Mouse (Mus musculus) intestine, postnatal 0 days (tissue): ENCODE results near the gene Hist1h2be. TPM values are rescaled to one million over a fixed set of nuclear protein-coding genes. Genes with fewer than 3 reads are reported as not detected.
"Not testable (repeated sequence)": the region's sequence is repeated elsewhere in the genome, so short reads cannot be mapped to it uniquely, and the experiment has no call there.

ENCODE experiments used
- ATAC-seq: fragments of 200-750 bp; cut with Nextera tagmentation; 2 replicates; pipeline ENCODE4 v1.8.0; 2017; ENCODE audit warnings: mild to moderate bottlenecking, moderate TSS enrichment, moderate library complexity
- H3K27ac ChIP-seq: fragments of 300-500 bp; sonication (generic); 2 replicates; pipeline ENCODE4 v1.5.1; 2014; ENCODE audit warnings: mild to moderate bottlenecking, low read depth, low read length, moderate library complexity
- H3K27me3 ChIP-seq: fragments of 300-500 bp; sonication (generic); replicated peaks from 2 replicates; pipeline ENCODE4 v1.6.1; 2014; ENCODE audit warnings: low read length, mixed read lengths; ENCODE audit not compliant: control insufficient read depth, insufficient read depth
- H3K36me3 ChIP-seq: fragments of 300-500 bp; sonication (generic); 2 replicates; pipeline ENCODE4 v1.6.1; 2014; ENCODE audit warnings: mild to moderate bottlenecking, moderate library complexity; ENCODE audit not compliant: control insufficient read depth, insufficient read depth
- H3K4me1 ChIP-seq: fragments of 300-500 bp; sonication (generic); replicated peaks from 2 replicates; pipeline ENCODE4 v1.6.1; 2014; ENCODE audit warnings: antibody characterized with exemption, low read length, mixed read lengths; ENCODE audit not compliant: control insufficient read depth, insufficient read depth
- H3K4me2 ChIP-seq: fragments of 300-500 bp; sonication (generic); replicated peaks from 2 replicates; pipeline ENCODE4 v1.6.1; 2014; ENCODE audit warnings: low read depth, mild to moderate bottlenecking, moderate library complexity
- H3K4me3 ChIP-seq: fragments of 300-500 bp; sonication (generic); 2 replicates; pipeline ENCODE4 v1.5.1; 2014; ENCODE audit warnings: low read depth, low read length
- H3K9ac ChIP-seq: fragments of 300-500 bp; sonication (generic); 2 replicates; pipeline ENCODE4 v1.6.1; 2014; ENCODE audit warnings: mild to moderate bottlenecking, low read depth, low read length
- H3K9me3 ChIP-seq: fragments of 300-500 bp; sonication (generic); 2 replicates; pipeline ENCODE4 v1.6.1; 2016; ENCODE audit warnings: mixed run types; ENCODE audit not compliant: control insufficient read depth
- CTCF ChIP-seq: sonication (generic); IDR thresholded peaks from 2 replicates; pipeline ENCODE4 v1.5.1; 2016; ENCODE audit warnings: low read depth, mild to moderate bottlenecking, control low read depth, antibody characterized with exemption, moderate library complexity
- WGBS: fragments of 180-500 bp; shearing (Covaris S2); extraction: QIAGEN DNeasy Blood & Tissue Kit; methylation state at CpG from one replicate; pipeline ENCODE4 v1.1.7; 2014; 5-methylcytosine and 5-hydroxymethylcytosine counted together
- polyA plus RNA-seq: library from polyadenylated mRNA; unstranded; fragments of >200 nt; fragmentation: Nextera tagmentation; extraction: Ambion mirVana; gene quantifications from 2 replicates; pipeline ENCODE4 v1.2.1, GENCODE M21; 2015

The Hist1h2be gene
- polyA plus RNA-seq, 1 experiment from 2014 or later: 0.46 TPM

GRCm38 (mm10) chr13:23572218-23573033, 48.5 kb downstream of the Hist1h2be start:
- Histone ChIP-seq H3K27ac (0 out of 2 replicates have a peak overlapping the region, but pooled peaks have one; percentile 65), H3K9ac (peak overlapping the region; percentile 41), H3K9me3 (no peaks in the 10 kb centered on the region), H3K36me3 (no peaks in the 10 kb centered on the region), H3K4me1 (peaks cover 9% of the 10 kb centered on the region; the same call in 1 of the 2 replicates), H3K4me3 (peak overlapping the region; percentile 35), H3K27me3 (no peaks in the 10 kb centered on the region), H3K4me2 (peak overlapping the region; percentile 69)
- TF ChIP-seq CTCF: no peak
- WGBS: 25% methylated on average over 2 of the region's 2 CpGs
- no peak for ATAC-seq

DNA sequence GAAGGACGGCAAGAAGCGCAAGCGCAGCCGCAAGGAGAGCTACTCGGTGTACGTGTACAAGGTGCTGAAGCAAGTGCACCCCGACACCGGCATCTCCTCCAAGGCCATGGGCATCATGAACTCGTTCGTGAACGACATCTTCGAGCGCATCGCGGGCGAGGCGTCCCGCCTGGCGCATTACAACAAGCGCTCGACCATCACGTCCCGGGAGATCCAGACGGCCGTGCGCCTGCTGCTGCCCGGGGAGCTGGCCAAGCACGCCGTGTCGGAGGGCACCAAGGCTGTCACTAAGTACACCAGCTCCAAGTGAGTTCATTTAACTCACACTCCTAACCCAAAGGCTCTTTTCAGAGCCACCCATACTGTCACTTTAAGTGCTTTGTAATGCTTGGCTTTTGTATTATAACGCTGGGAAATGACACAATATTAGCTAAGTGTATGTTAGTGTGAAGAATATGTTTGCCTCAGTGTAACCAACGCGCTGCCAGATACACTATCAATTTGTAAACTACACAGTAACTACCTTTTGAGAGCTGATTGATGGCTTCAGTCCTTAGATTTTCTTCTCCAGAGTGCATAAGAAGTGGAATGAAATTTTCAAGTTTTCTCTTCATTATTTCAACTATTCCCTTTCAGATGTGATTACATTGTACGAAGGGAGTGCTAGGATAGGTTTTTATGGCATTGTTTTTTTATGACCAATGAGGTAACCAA, 49.3 kb downstream of the Hist1h2be start:
- peak overlapping the region; percentile 35 for H3K4me3 ChIP-seq
- not testable (repeated sequence) for H3K4me1 ChIP-seq, H3K36me3 ChIP-seq, H3K27me3 ChIP-seq, H3K9me3 ChIP-seq, ATAC-seq
- peak overlapping the region; percentile 41 for H3K9ac ChIP-seq
- H3K4me2 ChIP-seq: peak overlapping the region; percentile 69
- 0% methylated on average over 11 of the region's 34 CpGs for WGBS
- peak overlapping the region; percentile 84 for H3K27ac ChIP-seq

DNA sequence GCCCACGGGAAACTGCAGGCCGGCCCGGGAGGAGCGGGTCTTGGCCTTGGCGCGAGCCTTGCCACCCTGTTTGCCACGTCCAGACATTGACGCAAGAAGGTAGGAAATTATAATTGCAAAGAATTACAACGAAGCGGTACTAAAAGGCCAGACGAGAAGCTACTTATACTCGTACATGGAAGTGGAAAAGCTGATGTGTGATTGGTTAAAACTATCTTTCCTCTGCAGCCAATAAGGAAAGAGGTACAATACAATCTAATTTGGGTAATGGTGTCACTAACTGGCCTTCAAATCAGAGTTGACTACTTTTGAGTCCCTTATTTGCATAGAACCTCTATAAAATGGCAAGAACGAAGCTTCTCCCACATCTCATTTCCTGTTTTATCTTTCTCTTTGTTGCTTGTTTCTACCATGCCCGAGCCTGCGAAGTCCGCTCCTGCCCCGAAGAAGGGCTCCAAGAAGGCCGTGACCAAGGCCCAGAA, 49.9 kb downstream of the Hist1h2be start, which contains the start of the genes Hist1h2ae and Hist1h2bg:
TSS of gene Hist1h2ae (minus strand) at position 199 of the 482 bp plus-strand sequence.
TSS of gene Hist1h2bg (plus strand) at position 375 of the 482 bp plus-strand sequence.
- no peak; the same call in 1 of the 2 replicates for TF ChIP-seq CTCF
- no peaks in the 10 kb centered on the region for H3K9me3 ChIP-seq
- H3K27me3 ChIP-seq: no peaks in the 10 kb centered on the region
- 0% methylated on average over 18 of the region's 18 CpGs for WGBS
- peak; percentile 84 for ATAC-seq
- H3K36me3 ChIP-seq: no peaks in the 10 kb centered on the region
- peak within 1 kb of the TSS; percentile 41 for H3K9ac ChIP-seq
- peak within 1 kb of the TSS; percentile 69 for H3K4me2 ChIP-seq
- H3K4me1 ChIP-seq: peaks cover 6% of the 10 kb centered on the region; the same call in 1 of the 2 replicates
- H3K4me3 ChIP-seq: peak within 1 kb of the TSS; percentile 35
- H3K27ac ChIP-seq: peak within 1 kb of the TSS; percentile 84

- not testable (repeated sequence) for H3K4me1 ChIP-seq, H3K36me3 ChIP-seq, H3K27me3 ChIP-seq, H3K9me3 ChIP-seq
- peak; percentile 34 for ATAC-seq
- Histone ChIP-seq H3K4me2 (peak overlapping the region; percentile 69), H3K4me3 (peak overlapping the region; percentile 35), H3K27ac (peak overlapping the region; percentile 84), H3K9ac (0 out of 2 replicates have a peak overlapping the region, but pooled peaks have one; percentile 24)
- 2% methylated on average over 17 of the region's 41 CpGs for WGBS
Observed at GRCm38 (mm10) chr13:23570261-23571021, 50.5 kb downstream of the Hist1h2be start.

GRCm38 (mm10) chr13:23564482-23564881, 56.4 kb downstream of the Hist1h2be start:
- TF ChIP-seq CTCF: no peak
- H3K27me3 ChIP-seq: no peaks in the 10 kb centered on the region
- no peak for ATAC-seq
- WGBS: 79% methylated on average over 2 of the region's 2 CpGs
- H3K9ac ChIP-seq: no peak overlapping the region
- no peak overlapping the region for H3K27ac ChIP-seq
- H3K4me2 ChIP-seq: no peak overlapping the region
- no peaks in the 10 kb centered on the region for H3K4me1 ChIP-seq
- H3K36me3 ChIP-seq: no peaks in the 10 kb centered on the region
- H3K4me3 ChIP-seq: no peak overlapping the region
- no peaks in the 10 kb centered on the region for H3K9me3 ChIP-seq
